Mouse (Mus musculus) midbrain, embryonic 11.5 days (tissue): Measurements from ENCODE around the gene Map3k14. TPM values are rescaled to one million over a fixed set of nuclear protein-coding genes. Genes with fewer than 3 reads are reported as not detected.

Experiments used
- ATAC-seq: fragments of 200-750 bp; cut with Nextera tagmentation; 2 replicates; pipeline ENCODE4 v1.8.0; 2017; ENCODE audit warnings: moderate TSS enrichment, moderate library complexity; ENCODE audit not compliant: low FRiP score
- DNase-seq: peaks from one replicate; pipeline ENCODE4 v3.0.0; 2015; ENCODE audit warnings: low spot score; ENCODE audit errors: missing footprints
- H3K27ac ChIP-seq: fragments of 300-500 bp; sonication (generic); 2 replicates; pipeline ENCODE4 v1.5.1; 2014; ENCODE audit warnings: low read depth, low read length
- H3K27me3 ChIP-seq: fragments of 300-500 bp; sonication (generic); 2 replicates; pipeline ENCODE4 v1.6.1; 2014; ENCODE audit warnings: mild to moderate bottlenecking, low read length, moderate library complexity, mixed read lengths; ENCODE audit not compliant: control insufficient read depth, insufficient read depth
- H3K36me3 ChIP-seq: fragments of 300-500 bp; sonication (generic); 2 replicates; pipeline ENCODE4 v1.6.1; 2014; ENCODE audit warnings: mild to moderate bottlenecking, low read length, moderate library complexity, mixed read lengths; ENCODE audit not compliant: control insufficient read depth, insufficient read depth
- H3K4me1 ChIP-seq: fragments of 300-500 bp; sonication (generic); 2 replicates; pipeline ENCODE4 v1.6.1; 2014; ENCODE audit warnings: low read length; ENCODE audit not compliant: control insufficient read depth, insufficient read depth
- H3K4me2 ChIP-seq: fragments of 300-500 bp; sonication (generic); 2 replicates; pipeline ENCODE4 v1.6.1; 2014; ENCODE audit warnings: mild to moderate bottlenecking, moderate library complexity
- H3K4me3 ChIP-seq: fragments of 300-500 bp; sonication (generic); 2 replicates; pipeline ENCODE4 v1.5.1; 2014; ENCODE audit warnings: low read depth, low read length
- H3K9ac ChIP-seq: fragments of 300-500 bp; sonication (generic); 2 replicates; pipeline ENCODE4 v1.6.1; 2014; ENCODE audit warnings: low read length
- H3K9me3 ChIP-seq: fragments of 300-500 bp; sonication (generic); 2 replicates; pipeline ENCODE4 v1.6.1; 2016; ENCODE audit warnings: low read length; ENCODE audit not compliant: control insufficient read depth
- WGBS: fragments of 180-500 bp; shearing (Covaris S2); extraction: QIAGEN DNeasy Blood & Tissue Kit; methylation state at CpG from one replicate; pipeline ENCODE4 v1.1.7; 2014; 5-methylcytosine and 5-hydroxymethylcytosine counted together
- polyA plus RNA-seq: library from polyadenylated mRNA; unstranded; fragments of >200 nt; fragmentation: Nextera tagmentation; extraction: Ambion mirVana; gene quantifications from 2 replicates; pipeline ENCODE4 v1.2.1, GENCODE M21; 2014

The Map3k14 gene
- polyA plus RNA-seq, 1 experiment from 2014 or later = 3.3 TPM

DNA sequence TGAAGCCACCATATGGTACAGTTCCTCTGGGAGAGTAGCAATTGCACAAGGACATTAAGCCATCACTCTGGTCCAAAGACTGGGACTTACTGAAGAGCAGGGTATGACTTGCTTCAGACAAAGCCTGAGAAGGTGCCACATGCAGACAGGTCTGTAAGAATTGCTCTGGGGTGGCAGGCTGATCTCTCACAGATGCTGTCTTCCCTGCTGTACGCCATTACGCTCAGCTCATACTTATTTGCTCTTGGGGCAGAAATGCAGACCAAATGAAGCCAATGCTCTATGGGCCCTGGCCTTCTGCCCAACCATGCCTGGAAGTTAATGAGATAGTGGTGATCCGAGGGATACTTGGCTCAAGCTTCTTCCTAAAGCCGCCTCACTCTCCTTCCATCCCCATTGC, 22.4 kb downstream of the Map3k14 start:
- Histone ChIP-seq H3K4me2 (no peak overlapping the region), H3K27me3 (no peaks in the 10 kb centered on the region), H3K4me1 (no peaks in the 10 kb centered on the region), H3K9me3 (no peaks in the 10 kb centered on the region), H3K4me3 (no peak overlapping the region), H3K36me3 (0 out of 2 replicates have a peak, but pooled peaks cover 3% of the 10 kb centered on the region), H3K27ac (no peak overlapping the region), H3K9ac (no peak overlapping the region)
- 91% methylated on average over 4 of the region's 4 CpGs for WGBS
- DNase-seq (no peak), ATAC-seq (no peak)

GRCm38 (mm10) chr11:103240740-103241139, 26.5 kb downstream of the Map3k14 start:
- H3K36me3 ChIP-seq = peaks cover 8% of the 10 kb centered on the region
- 57% methylated on average over 7 of the region's 7 CpGs for WGBS

GRCm38 (mm10) chr11:103237757-103238156, 29.5 kb downstream of the Map3k14 start:
- DNase-seq (no peak), ATAC-seq (no peak)
- Histone ChIP-seq H3K4me3 (no peak overlapping the region), H3K9ac (no peak overlapping the region), H3K9me3 (no peaks in the 10 kb centered on the region), H3K27me3 (no peaks in the 10 kb centered on the region), H3K4me1 (no peaks in the 10 kb centered on the region), H3K36me3 (peaks cover 6% of the 10 kb centered on the region), H3K4me2 (no peak overlapping the region), H3K27ac (no peak overlapping the region)
- WGBS = 77% methylated on average over 9 of the region's 9 CpGs

More at GRCm38 (mm10) chr11:103240740-103241139, 26.5 kb downstream of the Map3k14 start:
- DNase-seq (no peak), ATAC-seq (no peak)
- H3K4me1 ChIP-seq = no peaks in the 10 kb centered on the region
- H3K9ac ChIP-seq = no peak overlapping the region
- H3K27ac ChIP-seq = no peak overlapping the region
- no peak overlapping the region for H3K4me3 ChIP-seq
- no peaks in the 10 kb centered on the region for H3K27me3 ChIP-seq
- H3K9me3 ChIP-seq = no peaks in the 10 kb centered on the region
- no peak overlapping the region for H3K4me2 ChIP-seq

GRCm38 (mm10) chr11:103236903-103237302, 30.4 kb downstream of the Map3k14 start:
- Histone ChIP-seq H3K36me3 (peaks cover 6% of the 10 kb centered on the region), H3K4me1 (no peaks in the 10 kb centered on the region), H3K9me3 (no peaks in the 10 kb centered on the region), H3K27me3 (no peaks in the 10 kb centered on the region), H3K9ac (no peak overlapping the region), H3K4me3 (no peak overlapping the region), H3K4me2 (no peak overlapping the region), H3K27ac (no peak overlapping the region)
- no peak for ATAC-seq
- WGBS = 91% methylated on average over 10 of the region's 10 CpGs
- DNase-seq = no peak

DNA sequence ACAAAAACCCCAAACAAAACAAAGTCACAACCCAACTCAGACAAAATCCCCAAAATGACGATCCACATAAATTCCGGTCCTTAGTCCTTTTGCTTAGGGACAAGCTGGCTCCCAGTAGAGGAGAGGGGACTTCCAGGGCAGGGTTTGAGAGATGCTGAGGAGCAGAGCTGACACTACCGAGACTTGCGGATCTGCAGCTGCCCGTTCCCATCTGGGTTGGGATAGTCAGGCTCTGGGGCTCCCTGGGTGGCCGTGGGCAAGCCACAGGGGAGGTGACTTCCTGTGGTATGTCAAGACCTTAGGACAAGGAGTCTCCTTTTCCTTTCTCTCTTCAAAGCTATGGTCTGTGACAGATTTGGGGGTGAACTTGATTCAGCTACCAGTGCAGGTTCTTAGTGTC, 30.8 kb downstream of the Map3k14 start:
- H3K27me3 ChIP-seq = no peaks in the 10 kb centered on the region
- H3K27ac ChIP-seq = no peak overlapping the region
- H3K9ac ChIP-seq = no peak overlapping the region
- no peak overlapping the region for H3K4me3 ChIP-seq
- no peaks in the 10 kb centered on the region for H3K4me1 ChIP-seq
- peaks cover 6% of the 10 kb centered on the region for H3K36me3 ChIP-seq
- no peak for DNase-seq
- H3K4me2 ChIP-seq = no peak overlapping the region
- 81% methylated on average over 6 of the region's 6 CpGs for WGBS
- no peaks in the 10 kb centered on the region for H3K9me3 ChIP-seq
- ATAC-seq = no peak

GRCm38 (mm10) chr11:103235702-103236101, 31.6 kb downstream of the Map3k14 start:
- H3K27ac ChIP-seq = no peak overlapping the region
- DNase-seq = no peak
- H3K9me3 ChIP-seq = no peaks in the 10 kb centered on the region
- H3K9ac ChIP-seq = no peak overlapping the region
- no peak overlapping the region for H3K4me3 ChIP-seq
- H3K36me3 ChIP-seq = peaks cover 8% of the 10 kb centered on the region
- H3K4me1 ChIP-seq = no peaks in the 10 kb centered on the region
- H3K4me2 ChIP-seq = no peak overlapping the region
- 72% methylated on average over 11 of the region's 11 CpGs for WGBS
- no peaks in the 10 kb centered on the region for H3K27me3 ChIP-seq
- no peak for ATAC-seq

DNA sequence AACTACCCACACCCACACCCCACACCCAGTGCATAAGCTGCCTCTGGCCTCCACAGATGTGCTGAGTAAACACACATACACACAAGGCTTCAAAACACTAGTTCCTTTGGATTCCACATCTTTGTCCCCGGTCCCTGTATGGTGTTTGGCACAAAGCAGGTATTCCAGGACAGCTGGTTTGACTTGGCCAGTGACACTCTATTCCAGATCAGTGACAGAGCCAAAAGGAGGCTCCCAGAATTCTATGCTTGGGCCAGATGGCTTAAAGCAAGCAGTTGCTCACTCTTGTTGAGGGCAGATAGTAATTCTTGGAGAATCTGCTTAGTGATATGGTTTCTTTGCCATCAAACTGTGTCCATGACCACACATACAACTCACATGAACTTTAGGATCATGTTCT, 32.8 kb downstream of the Map3k14 start:
- ATAC-seq (no peak), DNase-seq (no peak)
- H3K9ac ChIP-seq = no peak overlapping the region
- H3K27ac ChIP-seq = no peak overlapping the region
- WGBS = 74% methylated on average over 1 of the region's 1 CpGs
- H3K9me3 ChIP-seq = no peaks in the 10 kb centered on the region
- H3K4me1 ChIP-seq = no peaks in the 10 kb centered on the region
- H3K36me3 ChIP-seq = peaks cover 17% of the 10 kb centered on the region
- no peaks in the 10 kb centered on the region for H3K27me3 ChIP-seq
- H3K4me2 ChIP-seq = no peak overlapping the region
- no peak overlapping the region for H3K4me3 ChIP-seq

DNA sequence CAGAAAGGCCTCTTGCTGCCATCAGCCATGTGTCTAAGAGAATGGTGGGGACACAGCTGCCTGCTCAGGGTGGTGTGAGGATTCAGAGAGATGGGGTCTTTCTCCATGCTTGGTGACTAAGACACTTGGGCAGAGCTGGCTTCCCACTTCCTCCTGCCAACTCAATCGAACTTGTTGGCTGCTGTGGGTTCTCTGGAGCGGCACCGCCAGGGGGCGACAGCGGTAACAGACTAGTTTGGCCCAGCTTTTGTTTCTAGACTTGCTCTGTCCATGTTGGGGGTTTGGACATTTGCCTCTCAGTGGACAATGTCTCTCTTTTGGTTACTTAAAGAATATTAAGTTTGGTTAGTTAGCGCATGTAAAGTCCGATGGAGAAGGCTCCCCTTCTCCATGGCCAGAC, 34.3 kb downstream of the Map3k14 start:
- Histone ChIP-seq H3K9me3 (no peaks in the 10 kb centered on the region), H3K4me3 (no peak overlapping the region), H3K27me3 (no peaks in the 10 kb centered on the region), H3K4me2 (no peak overlapping the region), H3K36me3 (peaks cover 15% of the 10 kb centered on the region), H3K4me1 (no peaks in the 10 kb centered on the region), H3K9ac (no peak overlapping the region), H3K27ac (no peak overlapping the region)
- WGBS = 34% methylated on average over 7 of the region's 7 CpGs
- DNase-seq = peak; percentile 97
- ATAC-seq = no peak

- 94% methylated on average over 7 of the region's 7 CpGs for WGBS
Observed at GRCm38 (mm10) chr11:103231367-103231766, 35.9 kb downstream of the Map3k14 start.

DNA sequence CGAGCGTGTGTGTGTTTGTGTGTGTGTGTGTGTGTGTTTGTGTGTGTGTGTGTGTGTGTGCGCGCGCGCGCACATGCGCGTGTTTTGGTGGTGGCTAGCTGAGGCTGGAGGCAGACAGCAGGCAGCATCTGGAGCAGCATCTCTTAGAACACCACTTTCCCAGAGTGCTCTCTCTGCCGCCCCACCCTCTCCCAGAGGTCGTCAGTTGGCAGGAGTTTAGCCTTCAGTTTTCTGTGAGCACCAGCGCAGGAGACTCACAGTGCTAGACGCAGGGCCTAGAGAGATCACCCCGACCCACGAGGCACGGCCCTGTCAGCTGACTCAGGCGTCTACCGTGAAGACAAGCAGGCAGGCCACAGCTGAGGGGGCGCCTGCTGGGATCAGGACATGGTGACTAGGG, 36.6 kb downstream of the Map3k14 start:
- Histone ChIP-seq H3K4me3 (no peak overlapping the region), H3K9me3 (no peaks in the 10 kb centered on the region), H3K27ac (no peak overlapping the region), H3K9ac (no peak overlapping the region), H3K27me3 (no peaks in the 10 kb centered on the region), H3K4me1 (no peaks in the 10 kb centered on the region), H3K36me3 (peaks cover 11% of the 10 kb centered on the region), H3K4me2 (no peak overlapping the region)
- WGBS = 90% methylated on average over 19 of the region's 19 CpGs
- no peak for ATAC-seq
- DNase-seq = no peak

More at GRCm38 (mm10) chr11:103231367-103231766, 35.9 kb downstream of the Map3k14 start:
- no peak for ATAC-seq
- H3K4me3 ChIP-seq = no peak overlapping the region
- no peaks in the 10 kb centered on the region for H3K27me3 ChIP-seq
- peaks cover 11% of the 10 kb centered on the region for H3K36me3 ChIP-seq
- no peaks in the 10 kb centered on the region for H3K4me1 ChIP-seq
- H3K9ac ChIP-seq = no peak overlapping the region
- H3K4me2 ChIP-seq = no peak overlapping the region
- no peak for DNase-seq
- no peaks in the 10 kb centered on the region for H3K9me3 ChIP-seq
- no peak overlapping the region for H3K27ac ChIP-seq
